8 mouse cellular contexts compared by ENCODE assay signal in the genomic region with DNA sequence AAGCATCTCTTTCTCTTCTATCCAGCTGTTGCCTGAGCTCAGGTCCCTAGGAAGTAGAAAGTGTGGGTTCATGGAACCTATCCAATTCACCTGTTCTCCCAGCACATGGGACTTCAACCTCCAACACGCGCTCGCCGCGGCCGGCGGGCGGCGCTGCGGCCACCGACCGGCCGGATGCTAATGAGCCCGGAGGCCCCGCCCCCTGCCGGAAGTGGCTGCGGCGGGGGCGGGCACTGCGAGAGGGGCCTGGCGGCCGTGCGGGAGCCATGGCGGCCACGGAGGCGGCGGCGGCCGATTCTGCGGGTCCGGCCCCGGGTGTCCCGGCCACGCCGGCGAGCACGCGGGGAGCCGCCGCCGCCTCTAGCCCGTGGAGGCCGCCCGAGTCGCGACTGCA. TPM values are rescaled to one million over a fixed set of nuclear protein-coding genes. Genes with fewer than 3 reads are reported as not detected.
DNase-seq lines count a peak whose midpoint lies in the region; ATAC-seq lines count a peak whose summit lies in the region.

Gene Atmin (plus strand): TSS at position 233 of the 394 bp plus-strand sequence.

- ATAC-seq in inflammation-experienced regulatory T-cells, adult 6 months: peak; percentile 55

- intact Hi-C loops in left cerebral cortex, postnatal 25 days (cut with DNase I): loop anchor here (5.0 to 10.0 kb wide), 2 partner anchors 321 to 532 kb away; no protein-coding TSS in a partner anchor

- DNase-seq in adrenal gland, adult 8-10 months: peak; percentile 68
- peak; percentile 95 for DNase-seq in embryo, embryonic 11 days
- peak; percentile 84 for DNase-seq in gastrocnemius, postnatal 25 days
- DNase-seq in left cerebral cortex, postnatal 25 days (ENCODE audit: low spot score in 2 of 2): peak; percentile 82 to 85
- DNase-seq in mesoderm, embryonic 11.5 days (ENCODE audit: low read depth, low spot score): peak; percentile 90
- DNase-seq in right cerebral cortex, postnatal 36 days (ENCODE audit: low spot score in 2 of 2): peak; percentile 74 to 77
- DNase-seq in urinary bladder, postnatal 4 days (ENCODE audit: low spot score in 2 of 2): peak; percentile 84 to 86

RNA-seq across cellular contexts. Expression of gene Atmin, which starts in this region (rescaled TPM):
- 10 to 100 TPM; 23.9 to 33.7 (median 30.8) TPM for total RNA-seq in adrenal gland, adult 8-10 months (2022)
- 10 to 100 TPM; 14.3 to 15.4 TPM for total RNA-seq in gastrocnemius, postnatal 25 days (2021)
- polyA plus RNA-seq in inflammation-experienced regulatory T-cells, adult 6 months (2017; shearing (Covaris generic)): 1 to 10 TPM; 7.5 to 9.0 (median 7.7) TPM
- total RNA-seq in left cerebral cortex, postnatal 25 days (2021): 10 to 100 TPM; 60.8 to 62.8 TPM

Comparison
In these comparisons a context has a peak if more than half of its experiments do, and no peak if none do; other contexts are left out.
1. Peak in every context shown above with its lines: DNase-seq and ATAC-seq.